Mouse (Mus musculus): ENCODE data around the gene Por. TPM values are rescaled to one million over a fixed set of nuclear protein-coding genes. Genes with fewer than 3 reads are reported as not detected.
A peak's percentile ranks its signal among the peaks of the same experiment; 100 is the strongest.

The Por gene
- polyA plus RNA-seq, 1 experiment from 2014 or later = 99.4 TPM

DNA sequence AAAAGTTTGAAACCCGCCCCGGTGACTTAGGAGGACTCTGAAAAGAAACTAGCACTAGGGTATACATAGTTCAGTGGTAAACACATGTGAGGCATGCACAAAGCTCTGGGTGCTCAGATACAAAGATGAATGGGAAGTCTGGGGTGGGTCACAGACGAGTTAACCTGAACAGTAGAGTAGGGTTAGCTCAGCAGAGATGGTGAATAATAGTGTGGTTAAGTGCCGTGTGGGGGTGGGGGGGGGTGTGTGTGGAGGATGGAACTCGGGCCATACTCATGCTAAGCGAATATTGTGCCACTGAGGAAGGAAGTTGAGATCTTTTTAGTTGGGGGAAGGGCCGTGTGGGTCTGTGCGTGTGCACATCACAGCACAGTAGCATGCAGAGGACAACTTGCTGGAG lies 110.5 kb downstream of the Por start:
- H3K9me3 ChIP-seq = no peaks in the 10 kb centered on the region
- H3K27me3 ChIP-seq = no peaks in the 10 kb centered on the region
- 84% methylated on average over 8 of the region's 8 CpGs for WGBS
- H3K9ac ChIP-seq = no peak overlapping the region
- no peak for ATAC-seq (ENCODE audit: insufficient number of reproducible peaks, insufficient read depth, low FRiP score, low TSS enrichment)
- H3K27ac ChIP-seq = no peak overlapping the region
- no peak overlapping the region for H3K4me3 ChIP-seq
- H3K36me3 ChIP-seq = peaks cover 40% of the 10 kb centered on the region
- peak overlapping the region; percentile 2; the same call in 1 of the 2 replicates for H3K4me2 ChIP-seq (replicated peaks)
- H3K4me1 ChIP-seq = peaks cover 19% of the 10 kb centered on the region

DNA sequence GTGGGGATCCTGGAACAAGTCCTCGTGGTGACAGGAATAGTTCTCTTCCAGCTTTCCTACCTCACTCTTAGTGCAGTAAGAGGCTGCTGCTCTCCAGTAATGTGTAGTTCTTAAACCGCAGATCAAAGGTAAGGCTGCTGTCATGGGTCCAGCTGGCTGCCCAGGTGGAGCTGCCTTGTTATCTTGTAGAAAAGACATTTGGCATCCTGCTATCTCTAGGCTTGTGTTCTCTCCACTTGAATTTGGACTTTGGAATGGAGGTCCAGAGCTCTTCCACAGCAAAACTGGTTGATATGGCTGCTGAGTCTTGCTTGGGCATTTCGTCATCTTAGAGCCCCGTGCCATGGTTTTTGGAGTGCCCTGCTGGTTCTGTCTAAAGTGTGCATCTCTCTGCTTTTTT lies 113.1 kb downstream of the Por start:
- no peak overlapping the region for H3K4me3 ChIP-seq
- peaks cover 15% of the 10 kb centered on the region for H3K4me1 ChIP-seq
- ATAC-seq (ENCODE audit: insufficient number of reproducible peaks, insufficient read depth, low FRiP score, low TSS enrichment) = no peak
- H3K9me3 ChIP-seq = no peaks in the 10 kb centered on the region
- WGBS = 88% methylated on average over 4 of the region's 4 CpGs
- no peak overlapping the region for H3K9ac ChIP-seq
- no peak overlapping the region for H3K27ac ChIP-seq
- H3K27me3 ChIP-seq = no peaks in the 10 kb centered on the region
- H3K4me2 ChIP-seq (replicated peaks) = no peak overlapping the region
- peaks cover 66% of the 10 kb centered on the region for H3K36me3 ChIP-seq

Small RNAs within 50 kb of the gene (microRNA-seq; reads per million reads assigned to microRNA genes)
- not detected for gene Mir7034

Other genes starting within 250 kb of the Por start
- gene Hip1, start 124.9 kb upstream of the Por start, polyA plus RNA-seq (2016; fragmentation: Nextera tagmentation; extraction: Ambion mirVana) = 57.9 and 60.5 TPM in 2 replicates
- gene Ccl26, start 106.5 kb upstream of the Por start, polyA plus RNA-seq (2016; fragmentation: Nextera tagmentation; extraction: Ambion mirVana) = not detected in 2 replicates
- 0.99 and 1.0 TPM in 2 replicates for gene Ccl24, start 97.0 kb upstream of the Por start, polyA plus RNA-seq (2016; fragmentation: Nextera tagmentation; extraction: Ambion mirVana)
- gene Rhbdd2, start 37.4 kb upstream of the Por start, polyA plus RNA-seq (2016; fragmentation: Nextera tagmentation; extraction: Ambion mirVana) = 47.4 and 49.1 TPM in 2 replicates
- gene Tmem120a, start 74.4 kb downstream of the Por start, polyA plus RNA-seq (2016; fragmentation: Nextera tagmentation; extraction: Ambion mirVana) = 50.4 and 53.1 TPM in 2 replicates
- 0.23 and 0.47 TPM in 2 replicates for gene Styxl1, start 108.4 kb downstream of the Por start, polyA plus RNA-seq (2016; fragmentation: Nextera tagmentation; extraction: Ambion mirVana)
- 487 and 498 TPM in 2 replicates for gene Mdh2, start 108.4 kb downstream of the Por start, polyA plus RNA-seq (2016; fragmentation: Nextera tagmentation; extraction: Ambion mirVana)
- 3.6 and 8.9 TPM in 2 replicates for gene Srrm3, start 136.9 kb downstream of the Por start, polyA plus RNA-seq (2016; fragmentation: Nextera tagmentation; extraction: Ambion mirVana)
- gene Hspb1, start 217.9 kb downstream of the Por start, polyA plus RNA-seq (2016; fragmentation: Nextera tagmentation; extraction: Ambion mirVana) = 67.9 and 74.8 TPM in 2 replicates

Data from embryonic facial prominence, embryonic 12.5 days (tissue).